Mouse (Mus musculus) colon, adult 2 months (tissue): Measurements from ENCODE around the gene Abcb6. TPM values are rescaled to one million over a fixed set of nuclear protein-coding genes. Genes with fewer than 3 reads are reported as not detected.

ENCODE experiments used
- polyA plus RNA-seq: library from polyadenylated mRNA; depleted of rRNA; stranded (reverse); fragments of >200 nt; gene quantifications from 2 replicates; pipeline ENCODE4 v1.2.3, GENCODE M21; 2012; rRNA removed

Abcb6 gene
- polyA plus RNA-seq: 52.0 and 58.9 TPM in 2 replicates

DNA sequence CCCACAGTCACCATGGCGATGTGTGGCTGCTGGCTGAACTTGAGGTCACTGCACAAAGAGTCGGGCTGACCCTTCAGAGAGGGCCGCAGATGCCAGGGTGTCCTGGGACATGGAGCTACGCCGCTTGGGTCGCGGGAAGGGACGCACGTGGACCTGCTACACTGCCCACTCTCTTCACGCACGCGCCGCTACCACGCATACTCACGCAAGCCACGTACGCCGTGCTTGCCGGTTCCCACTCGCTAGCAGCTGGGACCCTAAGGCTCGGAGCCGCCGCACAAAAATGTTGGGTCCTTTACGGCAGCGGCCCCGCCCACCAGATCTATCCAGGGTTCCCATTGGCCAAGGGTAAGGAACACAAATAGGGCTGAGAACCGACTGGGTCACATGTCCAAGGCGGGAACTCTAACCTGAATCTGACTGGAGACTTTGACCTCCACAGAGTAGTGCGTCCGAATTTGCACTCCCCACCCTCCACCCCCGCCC, at the start of gene Abcb6:
Abcb6 (minus strand) TSS at position 288 of the 486 bp plus-strand sequence.

GRCm38 (mm10) chr1:75219531-75219930, 39.3 kb upstream of the Abcb6 start, which contains the start of gene Tuba4a:
TSS of gene Tuba4a (minus strand) at chr1:75219865.

GRCm38 (mm10) chr1:75210136-75211087, 30.2 kb upstream of the Abcb6 start, which contains the start of the genes Glb1l and Stk16:
TSS of gene Glb1l (minus strand) at chr1:75210813.
TSS of gene Stk16 (plus strand) at chr1:75210838.

DNA sequence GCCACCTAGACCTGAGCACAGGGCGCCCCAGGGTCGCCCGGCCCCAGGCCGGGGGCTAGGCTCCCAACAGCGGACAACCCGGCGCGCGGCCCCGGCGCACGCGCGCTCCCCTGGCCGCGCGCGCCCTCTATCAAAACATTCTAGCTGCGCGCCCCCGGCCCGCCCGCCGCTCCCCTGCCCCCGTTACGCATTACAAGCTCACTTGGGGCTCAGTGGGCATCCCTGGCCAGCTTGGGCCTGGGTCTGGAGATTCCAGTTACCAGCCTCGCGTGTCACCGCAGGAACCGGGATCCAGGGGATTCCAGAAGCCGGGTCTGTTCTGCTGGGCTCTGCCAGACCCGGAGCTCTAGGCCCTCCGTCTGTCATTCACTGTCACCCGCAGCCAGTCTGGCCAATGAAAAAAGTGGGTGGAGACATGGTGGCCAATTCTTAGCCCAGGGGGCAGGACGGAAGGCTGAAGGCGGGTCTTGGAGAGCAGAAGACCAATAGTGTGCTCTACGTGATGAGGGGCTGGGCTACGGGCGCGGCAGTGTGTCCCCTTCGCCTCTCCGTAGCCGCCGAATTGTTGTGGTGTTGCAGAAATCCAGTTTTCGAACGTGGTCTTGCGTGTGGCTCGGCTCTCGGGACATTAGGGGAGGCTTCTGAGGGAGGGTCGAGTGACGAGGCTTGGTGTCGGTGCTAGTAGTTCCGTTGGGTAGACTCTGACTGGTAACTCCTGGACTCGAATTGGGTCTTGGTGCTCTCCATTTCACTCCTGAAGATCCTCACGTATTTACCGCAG, 11.6 kb upstream of the Abcb6 start, which contains the start of the genes Ankzf1 and Atg9a:
Ankzf1 (plus strand) TSS at position 530 of the 781 bp plus-strand sequence.
Atg9a (minus strand) TSS at position 575 of the 781 bp plus-strand sequence.

DNA sequence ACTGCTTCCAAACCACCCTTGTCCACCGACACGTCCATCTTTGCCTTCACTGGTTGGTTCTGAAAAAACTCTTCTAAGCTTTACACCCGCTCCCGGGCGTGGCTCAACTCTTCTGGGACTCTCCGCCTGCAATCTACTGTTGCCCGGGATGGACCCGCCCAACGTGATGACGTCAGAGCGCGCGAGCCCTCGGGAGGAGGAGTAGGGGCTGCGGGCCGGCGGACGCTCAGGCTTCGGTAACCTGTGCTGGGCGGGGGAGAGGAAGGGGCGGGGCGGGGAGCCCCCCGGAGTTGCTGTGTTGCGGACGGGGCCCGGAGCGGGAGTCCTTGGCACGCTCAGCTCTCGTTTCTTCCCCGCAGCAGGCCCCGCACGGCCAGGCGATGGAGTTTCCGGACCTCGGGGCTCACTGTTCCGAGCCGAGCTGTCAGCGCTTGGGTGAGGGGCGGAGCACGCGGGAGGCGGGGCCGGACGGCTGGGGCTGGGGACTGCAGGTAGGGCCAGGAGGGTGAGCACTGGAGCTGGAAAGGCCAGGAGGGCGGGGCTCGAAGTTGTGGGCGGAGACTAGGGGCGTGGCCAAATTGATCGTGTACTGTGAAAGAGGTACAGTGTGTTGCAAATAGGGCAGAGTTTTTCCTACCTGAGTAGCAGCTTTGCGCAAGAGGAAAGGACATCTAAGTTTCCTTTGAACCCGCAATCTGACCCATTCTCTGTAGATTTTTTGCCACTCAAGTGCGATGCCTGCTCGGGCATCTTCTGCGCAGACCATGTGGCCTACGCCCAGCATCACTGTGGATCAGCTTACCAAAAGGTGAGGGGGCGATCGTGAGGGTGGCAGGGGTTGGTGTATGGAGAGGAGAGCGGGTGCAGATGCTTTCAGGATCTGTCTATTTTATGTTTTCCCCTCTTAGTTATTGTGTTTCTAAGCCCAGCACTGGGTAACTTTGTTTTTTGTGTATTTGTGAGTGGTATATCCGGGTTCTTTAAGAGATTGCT, 11.4 kb downstream of the Abcb6 start, which contains the start of gene Zfand2b:
Zfand2b (plus strand) TSS at position 175 of the 993 bp plus-strand sequence.

GRCm38 (mm10) chr1:75142301-75143261, 37.6 kb downstream of the Abcb6 start, which contains the start of the genes Cnppd1 and Retreg2:
TSS of gene Cnppd1 (minus strand) at chr1:75142711.
TSS of gene Retreg2 (plus strand) at chr1:75142778.

GRCm38 (mm10) chr1:75133421-75134207, 46.6 kb downstream of the Abcb6 start, which contains the start of gene Slc23a3:
TSS of gene Slc23a3 (minus strand) at chr1:75133890.

DNA sequence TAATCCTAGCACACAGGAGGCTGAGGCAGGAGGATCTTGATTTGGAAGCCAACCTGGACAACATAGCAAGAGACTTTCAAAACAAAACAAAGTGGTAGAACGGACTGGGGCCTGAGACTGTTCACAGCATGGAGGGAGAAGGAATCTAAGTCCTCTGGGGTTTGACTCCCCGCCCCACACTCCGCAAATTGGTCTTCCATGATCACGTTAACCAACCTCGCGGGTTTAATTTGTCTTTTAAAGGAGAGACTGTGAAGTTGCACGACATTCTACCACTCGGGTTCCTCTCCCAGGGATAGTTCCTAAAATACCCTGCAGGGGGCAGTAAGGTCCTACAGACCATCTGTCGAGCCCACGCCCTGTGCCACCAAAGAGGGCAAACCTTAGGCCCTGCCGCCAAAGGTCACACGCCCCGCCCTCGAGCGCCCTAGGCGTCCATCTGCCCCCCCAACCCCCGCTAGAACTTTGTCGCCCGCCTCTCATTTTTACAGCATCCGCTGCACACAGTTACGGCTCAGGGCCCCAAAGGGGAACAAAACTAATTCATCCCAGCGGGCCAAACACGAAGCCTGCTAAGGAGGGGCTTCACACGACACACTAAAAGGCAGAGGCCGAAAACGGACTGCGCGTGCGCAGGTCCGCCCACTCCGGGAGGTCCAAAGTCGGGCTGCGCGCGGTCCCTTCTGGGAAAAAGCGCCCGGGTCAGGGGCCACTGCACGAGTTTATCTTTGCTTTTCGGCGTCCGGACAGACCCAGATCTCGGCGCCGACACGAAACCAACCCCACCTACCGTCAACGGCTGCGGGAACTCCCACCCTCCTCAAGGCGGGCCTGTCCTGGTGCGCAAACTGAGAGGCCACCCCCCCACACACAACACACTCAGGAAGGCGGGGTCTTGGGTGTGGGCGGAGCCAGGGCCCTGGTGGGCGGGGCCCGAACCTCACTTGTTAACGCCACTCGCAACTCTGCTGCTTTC, 55.6 kb downstream of the Abcb6 start, which contains the start of gene Nhej1:
Nhej1 (minus strand) TSS at position 855 of the 976 bp plus-strand sequence.

Other genes with a start within 250 kb of the Abcb6 start
- gene Cfap65, start 244.8 kb downstream of the Abcb6 start, polyA plus RNA-seq: 0.10 and 0.15 TPM in 2 replicates
- gene Ihh, start 228.7 kb downstream of the Abcb6 start, polyA plus RNA-seq: 186 and 200 TPM in 2 replicates
- gene Nhej1, start 55.2 kb downstream of the Abcb6 start, polyA plus RNA-seq: 1.5 and 3.2 TPM in 2 replicates
- 3.2 and 4.2 TPM in 2 replicates for gene Slc23a3, start 46.5 kb downstream of the Abcb6 start, polyA plus RNA-seq
- gene Cnppd1, start 37.7 kb downstream of the Abcb6 start, polyA plus RNA-seq: 76.1 and 79.1 TPM in 2 replicates
- 112 and 187 TPM in 2 replicates for gene Retreg2, start 37.6 kb downstream of the Abcb6 start, polyA plus RNA-seq
- gene Zfand2b, start 11.7 kb downstream of the Abcb6 start, polyA plus RNA-seq: 87.5 and 101 TPM in 2 replicates
- gene Ankzf1, start 11.8 kb upstream of the Abcb6 start, polyA plus RNA-seq: 18.2 and 19.4 TPM in 2 replicates
- 91.9 and 103 TPM in 2 replicates for gene Atg9a, start 11.8 kb upstream of the Abcb6 start, polyA plus RNA-seq
- 3.3 and 5.5 TPM in 2 replicates for gene Glb1l, start 30.4 kb upstream of the Abcb6 start, polyA plus RNA-seq
- 166 and 233 TPM in 2 replicates for gene Stk16, start 30.4 kb upstream of the Abcb6 start, polyA plus RNA-seq
- 93.3 and 109 TPM in 2 replicates for gene Tuba4a, start 39.5 kb upstream of the Abcb6 start, polyA plus RNA-seq
- not detected in 2 replicates for gene A630095N17Rik, start 51.7 kb upstream of the Abcb6 start, polyA plus RNA-seq
- gene Dnajb2, start 56.0 kb upstream of the Abcb6 start, polyA plus RNA-seq: 32.2 and 35.1 TPM in 2 replicates
- gene Ptprn, start 84.1 kb upstream of the Abcb6 start, polyA plus RNA-seq: 12.7 and 13.4 TPM in 2 replicates
- 12.2 and 18.9 TPM in 2 replicates for gene Resp18, start 98.0 kb upstream of the Abcb6 start, polyA plus RNA-seq
- gene Dnpep, start 137.6 kb upstream of the Abcb6 start, polyA plus RNA-seq: 187 and 208 TPM in 2 replicates
- 766 and 827 TPM in 2 replicates for gene Des, start 179.9 kb upstream of the Abcb6 start, polyA plus RNA-seq
- 67.2 and 72.8 TPM in 2 replicates for gene Speg, start 194.9 kb upstream of the Abcb6 start, polyA plus RNA-seq